Mouse (Mus musculus) small intestine, adult 2 months (tissue): ENCODE results near the gene Knstrn.

Source experiments
- CTCF ChIP-seq: fragments of 200-500 bp; IDR thresholded peaks from 2 replicates; pipeline ENCODE4 v1.5.1; 2012; ENCODE audit warnings: low read depth, mild to moderate bottlenecking, control low read depth, inconsistent platforms, low read length, moderate library complexity, mixed read lengths; ENCODE audit not compliant: insufficient replicate concordance, insufficient read length; ENCODE audit errors: extremely low read depth
- POLR2A ChIP-seq: fragments of 200-500 bp; IDR thresholded peaks from 2 replicates; pipeline ENCODE4 v1.6.1; 2012; ENCODE audit warnings: low read depth, mild to moderate bottlenecking, control low read depth, inconsistent platforms, low read length, moderate library complexity

- no peak for TF ChIP-seq CTCF
- peak; percentile 77; the same call in 1 of the 2 replicates for TF ChIP-seq POLR2A
Measured at GRCm38 (mm10) chr2:118861454-118862339, 47.9 kb downstream of the Knstrn start, which contains the start of gene Ivd.
